Mouse (Mus musculus): ENCODE measurements at regions not wholly inside any gene's neighbourhood (a gene's known extent, or its start where the extent isn't known, plus 50 kb on each side); places are given as distances from the start of the nearest gene placed in this dataset.
A peak's percentile ranks its signal among the peaks of the same experiment; 100 is the strongest.

- DNase-seq (ENCODE audit: low read depth, low spot score) = no peak
These were observed 248.5 kb upstream of the Myt1l start for GRCm38 (mm10) chr12:29279631-29280080.

- no peak for DNase-seq (ENCODE audit: low read depth, low spot score)
These were observed 247.9 kb upstream of the Myt1l start for GRCm38 (mm10) chr12:29280081-29280788.

- no peak for DNase-seq (ENCODE audit: low read depth, low spot score)
These were observed 247.1 kb upstream of the Myt1l start for GRCm38 (mm10) chr12:29280861-29281630.

DNA sequence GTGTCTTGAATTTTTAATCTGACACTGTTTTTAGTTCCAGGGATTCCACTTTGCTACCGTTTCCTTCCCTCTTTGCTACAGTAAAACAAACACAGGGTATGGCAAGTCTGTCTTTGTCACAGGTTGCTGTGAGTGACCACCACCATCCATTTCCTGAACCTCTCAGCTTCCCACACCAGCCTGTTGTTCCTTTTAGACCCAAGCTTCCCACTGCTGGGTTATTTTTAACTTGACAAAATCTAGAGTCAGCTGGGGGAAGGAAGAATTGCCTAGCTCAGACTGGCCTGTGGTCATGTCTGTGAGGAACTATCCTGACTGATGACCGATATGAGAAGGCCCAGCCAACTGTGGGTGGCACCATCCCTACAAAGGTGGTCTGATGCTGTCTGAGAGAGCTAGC, 239.4 kb upstream of the Myt1l start:
- DNase-seq (ENCODE audit: low read depth, low spot score) = no peak

DNA sequence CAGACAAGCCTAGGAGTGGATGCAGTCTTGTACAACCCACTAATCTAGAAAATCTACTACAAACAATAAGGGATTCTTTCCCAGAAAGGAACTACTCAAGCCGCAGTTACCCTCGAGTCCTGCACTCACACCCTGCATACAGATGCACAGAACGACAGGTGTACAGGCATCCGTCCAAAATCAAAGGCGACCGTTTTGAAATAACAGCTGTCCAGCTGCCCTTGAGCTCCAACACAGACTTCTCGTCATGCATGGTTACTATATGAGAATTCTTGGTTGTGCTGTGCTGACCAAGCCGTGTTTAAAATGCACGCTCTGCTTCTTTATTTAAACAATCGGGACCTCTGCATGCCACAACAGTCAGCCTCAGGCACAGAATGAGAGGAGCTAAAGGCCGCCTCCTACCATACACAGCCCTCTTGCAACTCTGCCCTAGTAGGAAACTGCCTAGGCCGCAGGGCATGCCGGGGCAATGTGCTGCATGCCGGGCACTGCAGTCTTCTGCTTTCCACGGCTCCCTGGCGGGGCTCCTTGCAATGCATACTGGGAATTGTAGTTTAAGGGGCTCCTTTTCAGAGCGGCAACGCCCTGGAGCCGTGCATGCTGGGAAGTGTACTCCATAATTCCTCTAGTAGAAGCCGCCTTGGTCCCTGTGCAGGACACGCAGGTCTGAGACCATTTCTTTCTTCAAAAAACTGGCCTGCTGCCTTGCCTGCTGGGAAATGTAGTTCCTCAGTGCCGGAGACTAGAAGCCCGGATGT, 237.4 kb upstream of the Myt1l start:
- peak; percentile 97 for DNase-seq (ENCODE audit: low read depth, low spot score)

DNA sequence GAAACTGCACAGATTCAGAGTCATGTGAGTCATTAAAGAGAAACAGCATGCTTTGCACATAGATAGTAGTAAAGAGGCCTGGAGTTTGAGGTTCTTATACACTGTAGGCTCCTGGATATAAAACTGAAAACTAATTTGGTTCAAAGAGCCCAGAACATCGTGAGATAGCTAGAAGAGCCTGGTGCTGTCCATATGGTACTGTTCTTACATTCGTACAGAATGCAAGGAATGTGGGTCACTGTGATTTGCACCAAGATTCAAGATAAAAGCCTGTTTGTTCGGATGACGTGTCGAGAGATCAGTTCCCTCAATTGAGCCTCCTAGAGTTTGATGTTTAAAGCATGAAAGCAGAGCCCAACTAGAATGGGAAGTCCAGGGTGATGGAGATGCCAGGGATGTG, 230.2 kb upstream of the Myt1l start:
- DNase-seq (ENCODE audit: low read depth, low spot score) = no peak

DNA sequence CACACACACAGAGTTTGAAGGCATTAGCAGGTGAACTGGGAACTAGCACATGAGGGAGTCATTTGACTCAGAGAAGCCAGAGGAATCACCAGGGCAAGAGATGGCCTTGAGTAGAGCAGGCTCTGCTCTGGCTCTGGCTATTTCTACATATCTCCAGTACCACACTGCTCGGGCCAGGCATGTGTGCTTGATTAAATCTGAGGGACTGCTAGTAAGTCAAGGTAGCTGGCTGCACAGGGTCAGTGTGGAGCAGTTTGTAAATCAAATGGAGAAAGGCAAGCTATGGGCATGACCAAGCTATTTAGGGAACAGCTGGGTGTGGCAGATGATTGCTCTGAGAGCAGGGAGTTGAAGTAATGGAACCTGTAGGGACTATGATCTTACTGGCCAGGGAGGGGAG, 212.5 kb upstream of the Myt1l start:
- DNase-seq (ENCODE audit: low read depth, low spot score) = no peak

DNA sequence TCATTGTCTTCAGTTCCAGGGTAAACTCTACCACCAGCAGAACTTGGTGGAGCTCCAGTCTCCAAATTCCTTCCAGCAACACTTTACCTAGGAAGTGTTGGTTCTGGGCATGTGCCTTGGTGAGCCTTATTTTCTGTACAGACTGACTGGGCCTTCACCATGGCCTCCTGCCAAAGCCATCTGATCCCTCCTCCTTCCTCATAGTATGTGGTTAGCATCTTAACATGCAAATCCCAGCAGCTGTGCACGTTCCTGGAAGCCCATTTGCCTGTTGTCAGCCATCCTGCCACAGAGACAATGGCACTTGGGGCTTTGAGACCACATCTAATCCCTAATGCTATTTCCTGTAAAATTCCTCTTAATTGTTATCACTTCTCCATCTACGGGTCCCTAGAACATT, 206.7 kb upstream of the Myt1l start:
- DNase-seq (ENCODE audit: low read depth, low spot score) = no peak

DNA sequence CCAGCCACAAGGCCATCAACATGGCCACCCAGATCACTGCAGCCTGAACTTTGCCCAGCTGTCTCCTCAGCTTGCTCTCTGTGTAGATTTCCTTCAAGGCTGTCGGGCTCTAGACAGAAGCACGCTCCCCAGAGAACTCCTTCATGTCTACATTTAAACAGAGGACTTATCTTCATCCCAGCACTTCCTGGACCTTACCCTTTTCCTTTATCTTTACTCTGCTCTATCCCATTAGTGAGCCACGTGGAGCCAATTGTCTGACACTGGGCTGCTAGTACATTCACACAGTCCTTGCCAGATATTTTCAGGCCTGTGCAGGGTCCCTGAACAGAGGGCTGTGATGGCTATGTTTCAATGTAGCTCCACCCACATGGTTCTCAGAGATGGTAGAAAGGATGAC, 204.7 kb upstream of the Myt1l start:
- no peak for DNase-seq (ENCODE audit: low read depth, low spot score)

DNA sequence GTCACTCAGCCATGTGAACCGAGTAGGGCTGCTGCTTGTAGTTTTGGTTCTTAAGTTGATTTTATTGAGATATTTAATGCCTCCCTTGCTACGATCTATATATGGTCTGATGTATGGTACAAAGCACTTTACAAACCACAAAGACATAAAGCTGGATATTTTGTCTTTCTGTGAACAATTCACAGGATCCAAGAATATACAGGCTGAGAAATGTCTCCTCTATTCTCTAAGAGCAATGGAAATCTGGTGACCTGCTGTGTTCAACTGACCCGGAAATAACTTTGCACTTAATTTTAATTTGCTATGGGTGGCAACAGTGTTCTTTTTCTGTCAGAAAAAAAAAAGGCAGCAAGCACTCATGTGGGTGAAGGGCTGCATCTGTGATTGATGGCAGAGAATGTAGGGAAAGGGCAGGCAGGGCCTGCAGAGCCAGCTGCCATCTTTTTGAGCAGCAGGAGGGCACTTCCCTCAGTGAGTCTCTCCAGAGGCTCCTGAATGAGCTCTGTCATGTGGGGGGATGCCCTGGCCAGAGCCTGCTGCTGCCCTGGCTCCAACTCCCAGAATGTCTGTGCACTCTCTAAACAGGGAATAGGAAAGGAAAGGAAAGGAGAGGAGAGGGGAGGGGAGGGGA, 192.2 kb upstream of the Myt1l start:
- DNase-seq (ENCODE audit: low read depth, low spot score) = no peak

- no peak for DNase-seq (ENCODE audit: low read depth, low spot score)
These were observed 190.8 kb upstream of the Myt1l start for GRCm38 (mm10) chr12:29337336-29337735.

DNA sequence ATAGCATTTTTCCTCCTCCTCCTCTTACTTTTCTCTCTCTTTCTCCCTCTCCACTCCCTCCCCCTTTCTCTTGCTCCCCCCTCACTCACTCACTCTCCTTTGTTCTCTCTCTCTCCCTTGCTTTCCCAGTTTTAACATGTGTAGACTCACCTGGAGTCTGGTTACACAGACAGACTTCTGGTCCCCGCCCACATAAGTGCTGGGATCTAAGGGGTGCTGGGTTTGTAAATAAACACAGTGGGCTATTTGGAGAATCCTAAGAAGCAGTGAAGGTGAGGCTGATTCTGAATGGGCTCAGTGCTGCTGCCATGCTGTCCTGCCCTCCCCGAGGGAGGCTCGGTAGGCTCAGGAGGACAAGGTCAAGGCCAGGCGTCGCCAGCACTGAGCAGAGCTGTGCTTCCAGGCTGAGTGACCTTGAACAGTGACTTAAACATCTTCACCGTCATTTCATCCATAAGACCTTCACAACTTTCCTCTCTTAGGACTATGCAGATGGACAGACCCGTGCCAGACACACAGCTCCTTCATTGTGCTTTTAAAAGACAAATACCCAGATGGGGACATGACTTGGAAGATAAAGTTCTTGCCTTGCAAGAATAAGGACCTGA, 186.7 kb upstream of the Myt1l start:
- DNase-seq (ENCODE audit: low read depth, low spot score) = no peak

DNA sequence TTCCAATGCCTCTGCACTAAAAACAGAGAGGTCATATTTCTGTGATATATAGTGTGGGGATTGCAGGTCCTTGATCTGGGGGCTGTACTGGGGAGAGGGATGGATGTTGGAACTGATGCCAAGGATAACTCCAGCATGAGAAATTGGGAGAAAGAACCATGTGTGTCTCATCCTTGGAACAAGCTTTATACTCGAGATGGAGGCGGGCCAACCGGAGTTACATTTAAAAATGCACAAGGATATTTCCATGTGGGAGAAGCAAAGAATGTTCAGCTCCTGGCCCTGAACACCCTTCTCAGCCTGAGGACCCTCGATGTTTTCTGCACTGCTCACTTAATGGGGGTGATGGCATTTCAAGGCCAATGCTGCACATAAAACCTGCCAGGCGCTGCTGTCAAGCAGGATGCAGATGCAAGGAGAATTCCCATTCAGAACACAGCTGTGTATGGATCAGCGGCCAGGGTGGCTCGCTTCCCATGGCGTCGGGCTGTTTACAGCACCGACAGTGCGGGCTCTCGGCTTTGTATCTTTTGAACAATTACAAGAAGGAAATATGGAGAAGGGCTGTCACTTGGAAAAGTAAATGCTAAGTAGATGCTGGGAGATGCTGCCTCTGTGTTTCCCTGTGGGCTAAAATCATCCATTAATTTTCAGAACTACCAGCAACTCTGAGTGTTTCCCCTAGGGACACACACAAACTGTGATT, 184.9 kb upstream of the Myt1l start:
- no peak for DNase-seq (ENCODE audit: low read depth, low spot score)

- no peak for DNase-seq (ENCODE audit: low read depth, low spot score)
These were observed 179.5 kb upstream of the Myt1l start for GRCm38 (mm10) chr12:29348698-29349097.

- DNase-seq (ENCODE audit: low read depth, low spot score) = no peak
These were observed 178.9 kb upstream of the Myt1l start for GRCm38 (mm10) chr12:29349146-29349850.

DNA sequence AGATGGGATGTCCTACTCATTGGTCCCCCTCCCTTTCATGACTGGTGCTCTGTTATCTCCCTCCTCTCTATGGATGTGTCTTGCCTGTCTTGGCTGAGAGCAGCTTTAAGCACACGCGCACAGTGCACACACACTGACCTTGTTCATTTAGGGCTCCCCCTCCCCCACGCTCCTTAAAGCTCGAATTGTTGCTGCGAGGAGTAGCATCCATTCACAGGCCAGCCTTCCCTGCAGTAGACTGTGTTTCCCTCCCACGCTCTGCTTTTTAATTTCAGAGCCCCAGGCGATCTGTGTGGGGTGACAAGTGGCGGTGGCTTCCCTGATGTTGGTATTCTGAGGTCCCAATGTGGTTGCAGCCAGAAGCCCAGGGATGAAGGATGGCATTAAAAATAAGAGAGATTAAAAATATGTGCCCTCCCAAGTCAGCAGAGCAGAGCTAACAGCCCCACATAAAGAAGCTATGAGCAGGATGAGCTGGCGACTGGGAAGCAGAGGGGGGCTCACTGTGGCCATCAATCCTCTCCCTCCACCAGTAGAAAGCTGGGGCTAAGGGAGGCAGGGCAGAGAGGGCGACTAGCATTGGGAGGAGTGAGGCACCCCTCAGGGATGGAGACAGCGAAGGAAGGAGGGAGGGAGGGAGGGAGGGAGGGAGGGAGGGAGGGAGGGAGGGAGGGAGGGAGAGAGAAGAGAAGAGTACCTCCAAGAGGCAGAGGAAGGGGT, 174.2 kb upstream of the Myt1l start:
- no peak for DNase-seq (ENCODE audit: low read depth, low spot score)

GRCm38 (mm10) chr12:29354816-29355215, 173.4 kb upstream of the Myt1l start:
- no peak for DNase-seq (ENCODE audit: low read depth, low spot score)

DNA sequence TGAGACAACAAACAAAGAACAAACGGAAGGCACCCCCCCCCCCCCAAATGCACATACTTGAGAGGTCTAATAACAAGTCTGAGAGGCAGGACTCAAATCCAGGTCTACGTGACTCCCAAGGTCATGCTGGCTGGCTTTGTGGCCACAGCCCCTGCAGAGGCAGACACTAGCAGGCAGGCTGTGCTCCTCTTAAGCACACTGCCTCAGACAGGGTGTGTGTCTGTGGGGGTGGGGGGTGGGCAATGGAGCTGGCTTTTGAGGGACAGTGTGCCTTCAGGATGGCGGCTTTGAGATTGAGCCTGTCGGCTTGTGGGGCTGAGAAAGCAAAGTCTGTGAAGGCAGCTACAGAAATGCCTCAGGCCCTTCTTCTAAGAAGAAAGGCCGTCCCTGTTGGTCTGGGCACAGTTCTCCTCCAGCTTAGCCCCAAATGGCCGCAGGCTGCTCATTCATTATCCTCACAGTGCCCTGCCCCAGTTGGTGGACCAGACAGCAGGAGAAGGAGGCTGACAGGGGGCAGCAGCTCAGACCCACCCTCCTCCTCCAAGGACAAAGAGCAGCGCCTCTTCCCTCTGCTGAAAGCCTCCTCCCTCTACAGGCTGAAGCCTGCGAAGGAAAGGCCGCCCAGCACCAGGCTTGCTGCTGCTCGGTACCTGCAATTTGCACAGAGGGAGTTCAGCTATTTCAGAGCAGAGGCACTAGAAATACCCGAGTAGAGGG, 171.3 kb upstream of the Myt1l start:
- DNase-seq (ENCODE audit: low read depth, low spot score) = peak; percentile 23

GRCm38 (mm10) chr12:29361236-29361635, 166.9 kb upstream of the Myt1l start:
- no peak for DNase-seq (ENCODE audit: low read depth, low spot score)
